Mouse (Mus musculus): ENCODE measurements at regions not wholly inside any gene's neighbourhood (a gene's known extent, or its start where the extent isn't known, plus 50 kb on each side); places are given as distances from the start of the nearest gene placed in this dataset.

DNA sequence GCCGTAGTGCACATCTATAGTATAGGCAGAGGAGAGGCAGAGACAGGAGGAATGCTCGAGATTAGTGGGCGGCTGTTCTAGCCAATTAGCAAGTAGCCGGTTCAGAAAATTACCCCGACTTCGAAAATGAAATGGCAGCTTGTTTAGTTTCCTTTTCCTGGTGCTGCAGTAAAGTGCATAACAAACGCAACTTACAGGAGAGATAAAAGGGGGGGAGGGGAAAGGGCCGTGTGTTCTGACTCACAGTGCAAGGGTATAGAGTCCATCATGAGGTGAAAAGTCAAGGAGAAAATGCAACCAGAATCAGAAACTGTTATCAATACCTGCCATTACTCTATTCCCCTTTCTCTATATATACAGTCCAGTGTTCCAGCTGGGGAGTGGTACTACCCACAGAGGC is 88.0 kb downstream of the A730009L09Rik start:
- H3K27me3 ChIP-seq (ENCODE audit: control insufficient read depth, insufficient read depth, low read length) = no peaks in the 10 kb centered on the region
- 55% methylated on average over 8 of the region's 8 CpGs for WGBS (ENCODE audit: insufficient replicate concordance)
- H3K4me1 ChIP-seq (replicated peaks; ENCODE audit: control insufficient read depth in 2 of 2, insufficient read depth in 2 of 2, low read length in 1 of 2) = no peaks in the 10 kb centered on the region
- no peak overlapping the region for H3K9ac ChIP-seq (replicated peaks)
- DNase-seq (ENCODE audit: low read depth in 3 of 3, low spot score in 3 of 3) (no peak), ATAC-seq (ENCODE audit: insufficient read depth) (no peak)
- TF ChIP-seq CTCF (IDR thresholded peaks at IDR 0.05; ENCODE audit: low read depth) (no peak), EP300 (IDR thresholded peaks at IDR 0.05; ENCODE audit: low read depth) (no peak)
- H3K36me3 ChIP-seq (replicated peaks; ENCODE audit: control insufficient read depth, insufficient read depth, low read depth) = no peaks in the 10 kb centered on the region
- no peak overlapping the region for H3K4me2 ChIP-seq (ENCODE audit: low read depth)
- H3K4me3 ChIP-seq (ENCODE audit: insufficient read depth in 1 of 2, low read depth in 2 of 2, low read length in 2 of 2) = no peak overlapping the region
- no peaks in the 10 kb centered on the region for H3K9me3 ChIP-seq (ENCODE audit: control insufficient read depth, low read length)
- no peak overlapping the region for H3K27ac ChIP-seq

DNA sequence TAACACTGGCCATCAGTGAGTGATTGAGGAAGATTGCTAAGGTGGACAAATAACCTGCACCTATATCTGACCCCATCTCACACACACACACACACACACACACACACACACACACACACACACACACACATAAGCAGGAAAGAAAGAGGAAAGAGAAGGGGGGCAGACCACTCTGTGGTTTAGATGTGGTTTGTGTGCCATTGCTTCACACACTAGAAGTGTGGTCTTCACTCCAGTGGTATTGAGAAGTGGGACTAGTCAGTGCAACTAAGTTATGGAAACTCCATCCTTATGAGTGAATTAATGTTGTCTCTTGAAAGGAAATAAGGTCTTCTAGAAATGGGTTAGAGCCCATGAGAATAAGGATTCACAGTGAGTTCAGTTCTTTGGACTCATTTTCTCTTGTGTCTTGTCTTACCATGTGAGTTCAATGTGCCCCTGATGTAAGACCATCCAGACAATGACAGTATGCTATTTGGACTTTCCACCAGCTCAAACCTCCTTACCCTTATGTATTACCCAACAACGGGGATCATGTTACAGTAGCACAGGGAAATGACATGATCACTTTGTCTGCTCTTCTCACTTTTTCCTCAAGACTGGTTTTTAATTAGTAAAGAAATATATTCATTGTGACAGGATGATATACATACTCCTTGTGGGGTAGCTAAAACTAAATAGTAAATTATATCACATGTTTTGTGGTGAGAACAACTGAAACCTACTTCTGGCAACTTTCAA is 88.7 kb downstream of the A730009L09Rik start:
- no peak for DNase-seq (ENCODE audit: low read depth in 3 of 3, low spot score in 3 of 3)
- Histone ChIP-seq H3K4me3 (ENCODE audit: insufficient read depth in 1 of 2, low read depth in 2 of 2, low read length in 2 of 2) (no peak overlapping the region), H3K27me3 (ENCODE audit: control insufficient read depth, insufficient read depth, low read length) (no peaks in the 10 kb centered on the region), H3K9ac (replicated peaks) (no peak overlapping the region), H3K4me2 (ENCODE audit: low read depth) (no peak overlapping the region), H3K9me3 (ENCODE audit: control insufficient read depth, low read length) (no peaks in the 10 kb centered on the region), H3K36me3 (replicated peaks; ENCODE audit: control insufficient read depth, insufficient read depth, low read depth) (no peaks in the 10 kb centered on the region), H3K27ac (no peak overlapping the region), H3K4me1 (replicated peaks; ENCODE audit: control insufficient read depth in 2 of 2, insufficient read depth in 2 of 2, low read length in 1 of 2) (no peaks in the 10 kb centered on the region)
- ATAC-seq (ENCODE audit: insufficient read depth) = no peak
- WGBS (ENCODE audit: insufficient replicate concordance) = 63% methylated on average over 1 of the region's 1 CpGs
- TF ChIP-seq EP300 (IDR thresholded peaks at IDR 0.05; ENCODE audit: low read depth) (no peak), CTCF (IDR thresholded peaks at IDR 0.05; ENCODE audit: low read depth) (no peak)

DNA sequence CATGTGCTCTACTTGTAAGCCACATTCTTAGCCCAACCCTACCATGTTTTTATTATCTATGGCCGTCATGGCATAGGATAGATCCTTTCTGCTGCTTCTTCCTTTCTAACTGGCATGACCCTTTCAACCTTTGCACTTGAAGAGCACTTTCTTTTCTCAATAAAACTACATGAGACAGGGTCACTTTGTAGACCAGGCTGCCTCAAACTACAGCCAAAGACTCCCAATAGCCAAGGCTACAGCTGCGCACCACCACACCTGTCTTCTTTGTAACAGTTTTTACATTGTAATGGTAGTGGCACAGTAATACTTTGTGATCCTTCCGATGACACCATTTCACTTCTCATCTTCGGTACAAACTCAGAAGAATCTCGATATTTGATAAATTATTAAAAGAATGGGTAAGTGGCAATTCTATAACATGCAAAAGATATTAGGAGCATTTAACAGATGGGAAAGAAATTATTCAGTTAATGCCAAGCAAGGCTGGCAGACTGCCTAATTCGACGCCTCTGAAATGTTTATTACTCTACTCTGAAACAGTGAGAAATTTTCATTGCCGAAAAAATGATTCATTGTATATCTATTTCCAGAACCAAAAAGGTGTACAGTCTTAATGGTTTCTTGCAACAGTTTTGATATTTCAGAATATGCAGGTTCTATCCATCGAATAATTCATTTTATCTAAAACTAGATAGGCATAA is 89.5 kb downstream of the A730009L09Rik start:
- Histone ChIP-seq H3K27ac (no peak overlapping the region), H3K9me3 (ENCODE audit: control insufficient read depth, low read length) (no peaks in the 10 kb centered on the region), H3K36me3 (replicated peaks; ENCODE audit: control insufficient read depth, insufficient read depth, low read depth) (no peaks in the 10 kb centered on the region), H3K9ac (replicated peaks) (no peak overlapping the region), H3K4me3 (ENCODE audit: insufficient read depth in 1 of 2, low read depth in 2 of 2, low read length in 2 of 2) (no peak overlapping the region), H3K4me1 (replicated peaks; ENCODE audit: control insufficient read depth in 2 of 2, insufficient read depth in 2 of 2, low read length in 1 of 2) (no peaks in the 10 kb centered on the region), H3K4me2 (ENCODE audit: low read depth) (no peak overlapping the region), H3K27me3 (ENCODE audit: control insufficient read depth, insufficient read depth, low read length) (no peaks in the 10 kb centered on the region)
- TF ChIP-seq EP300 (IDR thresholded peaks at IDR 0.05; ENCODE audit: low read depth) (no peak), CTCF (IDR thresholded peaks at IDR 0.05; ENCODE audit: low read depth) (no peak)
- 68% methylated on average over 9 of the region's 9 CpGs for WGBS (ENCODE audit: insufficient replicate concordance)
- DNase-seq (ENCODE audit: low read depth in 3 of 3, low spot score in 3 of 3) = no peak
- ATAC-seq (ENCODE audit: insufficient read depth) = no peak

DNA sequence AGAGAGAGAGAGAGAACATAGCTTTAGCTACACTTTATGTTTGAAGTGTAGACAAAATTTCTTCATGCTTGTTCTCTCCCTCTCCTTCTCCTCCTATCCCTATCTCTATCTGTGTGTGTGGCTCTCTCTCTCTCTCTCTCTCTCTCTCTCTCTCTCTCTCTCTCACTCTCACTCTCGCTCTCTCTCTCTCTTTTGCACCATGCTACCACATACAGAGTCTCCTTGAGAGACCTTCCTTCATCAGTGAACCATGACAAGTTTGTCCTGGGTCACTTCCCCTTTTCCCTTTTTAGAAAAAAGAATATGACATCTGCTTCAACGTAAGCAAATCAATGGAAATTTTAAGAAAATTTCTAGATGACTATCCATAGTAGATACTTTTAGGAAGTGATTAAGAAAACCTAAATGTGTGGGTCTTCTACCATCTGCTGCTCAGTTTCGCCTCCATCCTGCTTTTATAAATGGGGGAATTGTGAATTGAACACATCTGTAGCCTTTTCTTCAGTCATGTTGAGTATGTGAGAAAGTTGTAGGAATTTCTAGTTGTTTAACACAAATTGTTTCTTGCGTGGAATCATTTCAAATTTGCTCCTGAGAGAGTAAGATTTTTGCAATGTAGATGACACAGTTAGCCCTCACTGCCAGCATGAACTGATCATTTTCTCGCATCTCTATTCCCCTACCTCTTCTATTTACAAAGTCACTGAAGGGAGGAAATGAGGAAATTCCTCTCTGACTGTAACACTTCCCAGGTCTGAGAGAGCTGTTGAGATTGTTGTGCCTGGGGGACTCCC is 91.3 kb downstream of the A730009L09Rik start:
- H3K4me3 ChIP-seq (ENCODE audit: insufficient read depth in 1 of 2, low read depth in 2 of 2, low read length in 2 of 2) = no peak overlapping the region
- 21% methylated on average over 5 of the region's 5 CpGs for WGBS (ENCODE audit: insufficient replicate concordance)
- no peak for TF ChIP-seq CTCF (IDR thresholded peaks at IDR 0.05; ENCODE audit: low read depth)
- no peak for TF ChIP-seq EP300 (IDR thresholded peaks at IDR 0.05; ENCODE audit: low read depth)
- ATAC-seq (ENCODE audit: insufficient read depth) (no peak), DNase-seq (ENCODE audit: low read depth in 3 of 3, low spot score in 3 of 3) (no peak)
- H3K27ac ChIP-seq = no peak overlapping the region
- no peaks in the 10 kb centered on the region for H3K36me3 ChIP-seq (replicated peaks; ENCODE audit: control insufficient read depth, insufficient read depth, low read depth)
- H3K9me3 ChIP-seq (ENCODE audit: control insufficient read depth, low read length) = no peaks in the 10 kb centered on the region
- H3K9ac ChIP-seq (replicated peaks) = no peak overlapping the region
- no peaks in the 10 kb centered on the region for H3K4me1 ChIP-seq (replicated peaks; ENCODE audit: control insufficient read depth in 2 of 2, insufficient read depth in 2 of 2, low read length in 1 of 2)
- H3K4me2 ChIP-seq (ENCODE audit: low read depth) = no peak overlapping the region
- H3K27me3 ChIP-seq (ENCODE audit: control insufficient read depth, insufficient read depth, low read length) = no peaks in the 10 kb centered on the region

DNA sequence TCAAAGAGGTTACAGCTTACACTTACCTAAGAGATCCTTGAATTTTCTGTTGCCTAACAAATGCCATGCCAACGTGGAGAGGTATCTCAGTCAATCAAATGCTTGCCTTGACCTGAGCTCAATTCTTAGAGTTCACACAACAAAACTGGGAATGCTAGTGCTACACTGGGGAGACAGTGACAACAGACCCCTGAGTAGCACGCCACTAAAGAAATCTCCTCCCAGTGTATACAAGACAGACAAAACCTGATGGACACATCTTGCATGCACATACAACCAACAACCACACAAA is 91.8 kb downstream of the A730009L09Rik start:
- H3K4me1 ChIP-seq (replicated peaks; ENCODE audit: control insufficient read depth in 2 of 2, insufficient read depth in 2 of 2, low read length in 1 of 2) = no peaks in the 10 kb centered on the region
- DNase-seq (ENCODE audit: low read depth in 3 of 3, low spot score in 3 of 3) (no peak), ATAC-seq (ENCODE audit: insufficient read depth) (no peak)
- no peaks in the 10 kb centered on the region for H3K9me3 ChIP-seq (ENCODE audit: control insufficient read depth, low read length)
- no peak overlapping the region for H3K9ac ChIP-seq (replicated peaks)
- no peak overlapping the region for H3K4me2 ChIP-seq (ENCODE audit: low read depth)
- H3K36me3 ChIP-seq (replicated peaks; ENCODE audit: control insufficient read depth, insufficient read depth, low read depth) = no peaks in the 10 kb centered on the region
- H3K27ac ChIP-seq = no peak overlapping the region
- TF ChIP-seq CTCF (IDR thresholded peaks at IDR 0.05; ENCODE audit: low read depth) (no peak), EP300 (IDR thresholded peaks at IDR 0.05; ENCODE audit: low read depth) (no peak)
- no peak overlapping the region for H3K4me3 ChIP-seq (ENCODE audit: insufficient read depth in 1 of 2, low read depth in 2 of 2, low read length in 2 of 2)
- 25% methylated on average over 2 of the region's 2 CpGs for WGBS (ENCODE audit: insufficient replicate concordance)
- no peaks in the 10 kb centered on the region for H3K27me3 ChIP-seq (ENCODE audit: control insufficient read depth, insufficient read depth, low read length)

Measured in liver, embryonic 14.5 days (tissue).